Mouse (Mus musculus) stomach, embryonic 14.5 days (tissue): ENCODE results near the gene S100a1. TPM values are rescaled to one million over a fixed set of nuclear protein-coding genes. Genes with fewer than 3 reads are reported as not detected.
A peak's percentile ranks its signal among the peaks of the same experiment; 100 is the strongest.

Experiments
- ATAC-seq: fragments of 200-750 bp; cut with Nextera tagmentation; 2 replicates; pipeline ENCODE4 v1.8.0; 2017; ENCODE audit warnings: low read depth, moderate TSS enrichment; ENCODE audit not compliant: insufficient number of reproducible peaks, insufficient read depth, low FRiP score
- H3K27ac ChIP-seq: fragments of 300-500 bp; sonication (generic); 2 replicates; pipeline ENCODE4 v1.5.1; 2014; ENCODE audit warnings: mild to moderate bottlenecking, low read length, moderate library complexity, mixed read lengths
- H3K27me3 ChIP-seq: fragments of 300-500 bp; sonication (generic); 2 replicates; pipeline ENCODE4 v1.6.1; 2014; ENCODE audit warnings: low read length, control low read depth, mixed read lengths; ENCODE audit not compliant: control insufficient read depth, insufficient read depth
- H3K36me3 ChIP-seq: fragments of 300-500 bp; sonication (generic); 2 replicates; pipeline ENCODE4 v1.6.1; 2014; ENCODE audit warnings: mild to moderate bottlenecking, control low read depth, low read length, moderate library complexity, mixed read lengths; ENCODE audit not compliant: control insufficient read depth, insufficient read depth
- H3K4me1 ChIP-seq: fragments of 300-500 bp; sonication (generic); 2 replicates; pipeline ENCODE4 v1.6.1; 2014; ENCODE audit warnings: low read length, control low read depth, mixed read lengths; ENCODE audit not compliant: control insufficient read depth, insufficient read depth
- H3K4me2 ChIP-seq: fragments of 300-500 bp; sonication (generic); replicated peaks from 2 replicates; pipeline ENCODE4 v1.6.1; 2014; ENCODE audit warnings: low read depth, low read length, control low read depth
- H3K4me3 ChIP-seq: fragments of 300-500 bp; sonication (generic); 2 replicates; pipeline ENCODE4 v1.5.1; 2014; ENCODE audit warnings: low read depth, low read length, control low read depth
- H3K9ac ChIP-seq: fragments of 300-500 bp; sonication (generic); replicated peaks from 2 replicates; pipeline ENCODE4 v1.6.1; 2014; ENCODE audit warnings: low read depth, mild to moderate bottlenecking, control low read depth, low read length, moderate library complexity, mixed read lengths
- H3K9me3 ChIP-seq: fragments of 300-500 bp; sonication (generic); 2 replicates; pipeline ENCODE4 v1.6.1; 2016; ENCODE audit warnings: low read depth, low read length, control low read depth; ENCODE audit not compliant: control insufficient read depth
- WGBS: fragments of 180-500 bp; shearing (Covaris S2); extraction: QIAGEN DNeasy Blood & Tissue Kit; methylation state at CpG from one replicate; pipeline ENCODE4 v1.1.7; 2014; 5-methylcytosine and 5-hydroxymethylcytosine counted together
- polyA plus RNA-seq: library from polyadenylated mRNA; unstranded; fragments of >200 nt; fragmentation: Nextera tagmentation; extraction: Ambion mirVana; gene quantifications from 2 replicates; pipeline ENCODE4 v1.2.1, GENCODE M21; 2014

Gene S100a1
- polyA plus RNA-seq, 1 experiment from 2014 or later, result 48.5 TPM

GRCm38 (mm10) chr3:90465081-90465685, 49.0 kb downstream of the S100a1 start:
- peaks cover 11% of the 10 kb centered on the region for H3K27me3 ChIP-seq
- peaks cover 4% of the 10 kb centered on the region; the same call in 1 of the 2 replicates for H3K4me1 ChIP-seq
- no peaks in the 10 kb centered on the region for H3K9me3 ChIP-seq
- peak overlapping the region; percentile 95 for H3K4me2 ChIP-seq
- under 1% methylated on average over 74 of the region's 75 CpGs for WGBS
- H3K4me3 ChIP-seq, result peak overlapping the region; percentile 52
- peak overlapping the region; percentile 33; the same call in 1 of the 2 replicates for H3K9ac ChIP-seq
- no peaks in the 10 kb centered on the region for H3K36me3 ChIP-seq
- 0 out of 2 replicates have a peak, but pooled peaks have one; percentile 8 for ATAC-seq
- no peak overlapping the region for H3K27ac ChIP-seq

DNA sequence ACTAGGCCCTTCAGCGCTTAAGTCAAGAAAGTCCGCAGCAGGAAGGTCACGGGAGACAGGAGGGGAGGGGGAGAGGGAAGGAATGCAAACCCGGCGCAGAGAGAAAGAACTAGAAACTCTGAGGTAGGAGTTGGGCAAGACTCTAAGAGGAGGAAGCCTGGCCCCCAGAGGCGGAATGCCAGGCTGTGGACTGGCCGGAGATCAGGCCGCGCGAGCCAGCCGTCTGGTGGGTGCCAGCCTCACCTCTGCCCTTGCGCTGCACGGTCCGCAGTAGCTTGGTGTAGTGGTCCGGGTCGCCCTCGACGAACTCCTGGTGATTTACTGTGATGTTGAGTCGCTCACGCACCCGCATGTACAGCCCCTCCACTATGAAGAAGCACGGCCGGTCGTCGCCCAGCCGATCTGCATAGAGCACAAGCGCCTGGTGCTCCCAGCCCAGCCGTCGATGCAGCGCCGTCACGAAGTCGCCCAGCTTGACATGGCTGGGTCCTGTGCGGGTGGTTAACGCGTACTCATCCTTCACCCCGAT, 49.6 kb downstream of the S100a1 start:
- Histone ChIP-seq H3K4me3 (peak overlapping the region; percentile 52), H3K27ac (no peak overlapping the region), H3K4me1 (peaks cover 4% of the 10 kb centered on the region; the same call in 1 of the 2 replicates), H3K27me3 (peaks cover 11% of the 10 kb centered on the region), H3K4me2 (peak overlapping the region; percentile 95), H3K9ac (peak overlapping the region; percentile 33; the same call in 1 of the 2 replicates), H3K36me3 (no peaks in the 10 kb centered on the region), H3K9me3 (no peaks in the 10 kb centered on the region)
- WGBS, result 11% methylated on average over 37 of the region's 37 CpGs
- 0 out of 2 replicates have a peak, but pooled peaks have one; percentile 14 for ATAC-seq

- Histone ChIP-seq H3K4me1 (peaks cover 4% of the 10 kb centered on the region; the same call in 1 of the 2 replicates), H3K4me3 (no peak overlapping the region), H3K27ac (no peak overlapping the region), H3K36me3 (no peaks in the 10 kb centered on the region), H3K27me3 (peaks cover 11% of the 10 kb centered on the region), H3K4me2 (no peak overlapping the region), H3K9ac (no peak overlapping the region), H3K9me3 (no peaks in the 10 kb centered on the region)
- 26% methylated on average over 7 of the region's 7 CpGs for WGBS
- ATAC-seq, result no peak
Observed at GRCm38 (mm10) chr3:90462579-90462978, 51.6 kb downstream of the S100a1 start.

DNA sequence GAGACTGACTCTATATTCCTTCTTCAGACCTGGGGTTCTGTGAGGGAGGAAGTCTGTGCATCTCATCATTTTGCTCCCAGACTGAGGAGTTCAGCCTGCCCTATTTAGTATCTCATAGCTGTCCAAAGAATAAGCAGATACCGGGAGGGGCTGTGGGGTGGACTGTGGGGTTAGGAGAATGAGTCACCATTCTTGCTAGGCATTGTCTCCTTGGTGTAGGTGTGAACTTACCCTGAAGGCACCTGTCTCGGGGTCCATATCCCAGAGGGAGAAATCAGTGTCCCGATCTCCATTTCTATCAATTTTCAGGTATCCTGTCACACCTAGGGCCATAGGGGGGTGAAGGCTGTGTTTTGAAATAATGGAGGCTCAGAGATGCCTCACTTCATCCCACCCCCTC, 52.3 kb downstream of the S100a1 start:
- Histone ChIP-seq H3K27ac (no peak overlapping the region), H3K36me3 (no peaks in the 10 kb centered on the region), H3K4me3 (no peak overlapping the region), H3K9ac (no peak overlapping the region), H3K9me3 (no peaks in the 10 kb centered on the region), H3K4me1 (peaks cover 4% of the 10 kb centered on the region; the same call in 1 of the 2 replicates), H3K4me2 (no peak overlapping the region), H3K27me3 (peaks cover 11% of the 10 kb centered on the region)
- ATAC-seq, result no peak
- 88% methylated on average over 3 of the region's 3 CpGs for WGBS

Other genes starting within 250 kb of the S100a1 start
- gene Dennd4b, start 249.2 kb downstream of the S100a1 start, polyA plus RNA-seq, result 3.0 and 3.6 TPM in 2 replicates
- gene Gatad2b, start 221.2 kb downstream of the S100a1 start, polyA plus RNA-seq, result 22.3 and 28.7 TPM in 2 replicates
- 11.7 and 13.0 TPM in 2 replicates for gene Slc27a3, start 124.5 kb downstream of the S100a1 start, polyA plus RNA-seq
- 28.7 and 29.6 TPM in 2 replicates for gene Ints3, start 80.8 kb downstream of the S100a1 start, polyA plus RNA-seq
- gene Npr1, start 48.5 kb downstream of the S100a1 start, polyA plus RNA-seq, result 4.6 and 4.8 TPM in 2 replicates
- 208 and 217 TPM in 2 replicates for gene Ilf2, start 38.3 kb downstream of the S100a1 start, polyA plus RNA-seq
- gene Snapin, start 23.4 kb downstream of the S100a1 start, polyA plus RNA-seq, result 81.2 and 88.0 TPM in 2 replicates
- gene Chtop, start 4.9 kb downstream of the S100a1 start, polyA plus RNA-seq, result 97.4 and 98.2 TPM in 2 replicates
- gene S100a13, start within 50 bp of the S100a1 start, polyA plus RNA-seq, result 31.2 and 33.5 TPM in 2 replicates
- 14.0 and 17.0 TPM in 2 replicates for gene S100a14, start 12.5 kb upstream of the S100a1 start, polyA plus RNA-seq
- gene S100a16, start 22.9 kb upstream of the S100a1 start, polyA plus RNA-seq, result 244 and 247 TPM in 2 replicates
- 0.42 and 0.62 TPM in 2 replicates for gene S100a3, start 46.2 kb upstream of the S100a1 start, polyA plus RNA-seq
- gene S100a2, start 75.9 kb upstream of the S100a1 start, polyA plus RNA-seq, result not detected in 2 replicates
- gene Gm42674, start 87.5 kb upstream of the S100a1 start, polyA plus RNA-seq, result not detected in 2 replicates
- 5.5 and 7.4 TPM in 2 replicates for gene S100a4, start 89.4 kb upstream of the S100a1 start, polyA plus RNA-seq
- gene S100a5, start 94.1 kb upstream of the S100a1 start, polyA plus RNA-seq, result 0.71 TPM in 1 of 2 replicates, not detected in the other
- gene S100a6, start 98.5 kb upstream of the S100a1 start, polyA plus RNA-seq, result 418 and 466 TPM in 2 replicates
- gene S100a7a, start 139.6 kb upstream of the S100a1 start, polyA plus RNA-seq, result not detected in 2 replicates
- 58.0 and 73.3 TPM in 2 replicates for gene S100a8, start 154.6 kb upstream of the S100a1 start, polyA plus RNA-seq
- gene S100a9, start 181.3 kb upstream of the S100a1 start, polyA plus RNA-seq, result 41.0 and 53.5 TPM in 2 replicates
- not detected in 2 replicates for gene Pglyrp4, start 212.5 kb upstream of the S100a1 start, polyA plus RNA-seq